Mouse (Mus musculus) midbrain, embryonic 12.5 days (tissue): ENCODE measurements at regions not wholly inside any gene's neighbourhood (a gene's known extent, or its start where the extent isn't known, plus 50 kb on each side); places are given as distances from the start of the nearest gene placed in this dataset.

ENCODE experiments used
- ATAC-seq: fragments of 200-750 bp; cut with Nextera tagmentation; 2 replicates; pipeline ENCODE4 v1.8.0; 2017; ENCODE audit warnings: low read depth, moderate TSS enrichment, moderate library complexity; ENCODE audit not compliant: low FRiP score
- H3K27ac ChIP-seq: fragments of 300-500 bp; sonication (generic); replicated peaks from 2 replicates; pipeline ENCODE4 v1.5.1; 2016; ENCODE audit warnings: mild to moderate bottlenecking
- H3K27me3 ChIP-seq: fragments of 300-500 bp; sonication (generic); 2 replicates; pipeline ENCODE4 v1.6.1; 2016; ENCODE audit warnings: mild to moderate bottlenecking
- H3K36me3 ChIP-seq: fragments of 300-500 bp; sonication (generic); 2 replicates; pipeline ENCODE4 v1.6.1; 2016
- H3K4me1 ChIP-seq: fragments of 300-500 bp; sonication (generic); 2 replicates; pipeline ENCODE4 v1.6.1; 2016
- H3K4me2 ChIP-seq: fragments of 300-500 bp; sonication (generic); replicated peaks from 2 replicates; pipeline ENCODE4 v1.6.1; 2016; ENCODE audit warnings: mild to moderate bottlenecking, moderate library complexity
- H3K4me3 ChIP-seq: fragments of 300-500 bp; sonication (generic); 2 replicates; pipeline ENCODE4 v1.5.1; 2016; ENCODE audit warnings: mild to moderate bottlenecking
- H3K9ac ChIP-seq: fragments of 300-500 bp; sonication (generic); replicated peaks from 2 replicates; pipeline ENCODE4 v1.6.1; 2016; ENCODE audit warnings: mild to moderate bottlenecking, moderate library complexity
- H3K9me3 ChIP-seq: fragments of 300-500 bp; sonication (generic); 2 replicates; pipeline ENCODE4 v1.6.1; 2016; ENCODE audit warnings: mild to moderate bottlenecking
- WGBS: fragments of 180-500 bp; shearing (Covaris S2); methylation state at CpG from one replicate; pipeline ENCODE4 v1.1.7; 2016; 5-methylcytosine and 5-hydroxymethylcytosine counted together

DNA sequence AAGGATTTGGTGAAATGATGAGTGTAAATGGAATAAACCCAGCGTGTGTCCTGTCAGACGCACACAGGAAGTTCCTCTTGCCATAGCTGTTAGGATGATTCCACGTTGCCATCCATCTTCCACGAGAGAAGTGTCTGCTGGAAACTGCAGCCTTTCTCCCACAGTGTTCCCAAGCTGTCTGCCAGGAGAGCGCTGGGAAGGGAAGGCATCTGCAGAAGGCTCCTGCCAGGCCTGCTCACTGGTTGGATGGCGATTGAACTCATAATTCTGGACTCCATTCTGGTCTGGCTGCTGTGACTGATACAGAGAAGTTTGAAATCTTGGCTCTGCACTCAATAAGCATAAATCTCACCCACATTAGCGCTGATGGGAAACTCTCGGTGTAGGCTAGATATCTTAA lies 69.5 kb upstream of the Mrps9 start:
- Histone ChIP-seq H3K4me1 (peaks cover 11% of the 10 kb centered on the region; the same call in 1 of the 2 replicates), H3K9me3 (no peaks in the 10 kb centered on the region), H3K4me2 (no peak overlapping the region), H3K36me3 (no peaks in the 10 kb centered on the region), H3K27ac (no peak overlapping the region), H3K4me3 (no peak overlapping the region), H3K27me3 (peaks cover 4% of the 10 kb centered on the region; the same call in 1 of the 2 replicates), H3K9ac (no peak overlapping the region)
- 81% methylated on average over 8 of the region's 8 CpGs for WGBS
- no peak for ATAC-seq

- Histone ChIP-seq H3K4me2 (no peak overlapping the region), H3K9ac (no peak overlapping the region), H3K27me3 (peaks cover 7% of the 10 kb centered on the region; the same call in 1 of the 2 replicates), H3K27ac (peak overlapping the region; percentile 15; the same call in 1 of the 2 replicates), H3K4me1 (peaks cover 11% of the 10 kb centered on the region; the same call in 1 of the 2 replicates), H3K4me3 (no peak overlapping the region), H3K9me3 (no peaks in the 10 kb centered on the region), H3K36me3 (no peaks in the 10 kb centered on the region)
- peak; percentile 84 for ATAC-seq
- 33% methylated on average over 7 of the region's 7 CpGs for WGBS
These were observed 67.9 kb upstream of the Mrps9 start for GRCm38 (mm10) chr1:42783072-42783672.

DNA sequence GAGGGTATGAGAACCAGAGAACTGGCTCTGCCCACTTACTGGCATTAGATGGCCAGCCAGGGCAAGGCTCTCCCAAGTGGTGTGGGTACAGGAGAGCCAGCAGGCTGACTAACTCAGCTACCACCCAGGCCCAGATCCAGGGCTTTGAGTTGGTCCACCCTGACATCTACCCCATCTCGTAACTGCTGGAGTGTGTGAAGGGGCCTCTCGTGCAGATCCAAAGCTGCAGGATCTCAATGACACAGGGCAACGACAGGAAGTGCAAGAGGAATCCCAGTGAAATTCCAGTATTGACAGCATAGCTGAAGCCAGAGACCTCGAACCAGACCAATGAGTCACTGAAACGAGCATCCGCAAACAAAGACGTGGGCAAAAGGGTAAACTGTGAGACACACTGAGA lies 63.8 kb upstream of the Mrps9 start:
- no peak for ATAC-seq
- no peak overlapping the region for H3K27ac ChIP-seq
- no peaks in the 10 kb centered on the region; the same call in 1 of the 2 replicates for H3K9me3 ChIP-seq
- peaks cover 9% of the 10 kb centered on the region; the same call in 1 of the 2 replicates for H3K4me1 ChIP-seq
- H3K9ac ChIP-seq: no peak overlapping the region
- WGBS: 77% methylated on average over 7 of the region's 7 CpGs
- H3K27me3 ChIP-seq: peaks cover 3% of the 10 kb centered on the region; the same call in 1 of the 2 replicates
- no peak overlapping the region for H3K4me2 ChIP-seq
- H3K4me3 ChIP-seq: no peak overlapping the region
- H3K36me3 ChIP-seq: no peaks in the 10 kb centered on the region

DNA sequence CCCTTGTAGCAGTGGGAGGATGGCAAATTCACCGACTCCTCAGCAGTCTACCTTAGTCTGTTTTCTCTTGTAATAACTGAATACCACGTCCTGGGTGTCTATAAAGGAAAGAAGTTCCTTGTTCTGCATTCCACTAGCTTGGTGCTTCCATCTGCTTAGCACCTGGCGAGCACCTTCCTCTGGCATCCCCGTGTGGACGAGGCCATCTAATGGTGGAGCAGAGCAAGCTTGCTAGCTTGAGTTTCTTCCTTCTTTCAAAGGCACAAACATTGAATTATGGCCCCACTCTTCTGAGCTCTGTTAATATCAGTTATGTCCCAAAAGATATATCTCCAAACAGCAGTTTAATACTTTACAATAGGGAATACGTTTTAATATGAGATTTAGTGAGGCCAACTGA lies 62.6 kb upstream of the Mrps9 start:
- no peak for ATAC-seq
- peaks cover 2% of the 10 kb centered on the region; the same call in 1 of the 2 replicates for H3K9me3 ChIP-seq
- H3K27ac ChIP-seq: no peak overlapping the region
- 0 out of 2 replicates have a peak, but pooled peaks cover 3% of the 10 kb centered on the region for H3K27me3 ChIP-seq
- no peaks in the 10 kb centered on the region for H3K36me3 ChIP-seq
- H3K4me1 ChIP-seq: peaks cover under 1% of the 10 kb centered on the region; the same call in 1 of the 2 replicates
- no peak overlapping the region for H3K4me2 ChIP-seq
- H3K4me3 ChIP-seq: no peak overlapping the region
- no peak overlapping the region for H3K9ac ChIP-seq
- 77% methylated on average over 6 of the region's 6 CpGs for WGBS
